Mouse (Mus musculus) hindbrain, embryonic 16.5 days (tissue): ENCODE data around the gene Cel. TPM values are rescaled to one million over a fixed set of nuclear protein-coding genes. Genes with fewer than 3 reads are reported as not detected.

Source experiments
- ATAC-seq: fragments of 200-750 bp; cut with Nextera tagmentation; 2 replicates; pipeline ENCODE4 v1.8.0; 2017; ENCODE audit warnings: moderate TSS enrichment, moderate library complexity
- H3K27ac ChIP-seq: fragments of 300-500 bp; sonication (generic); 2 replicates; pipeline ENCODE4 v1.5.1; 2014; ENCODE audit warnings: low read depth, mild to moderate bottlenecking, control low read depth, low read length, moderate library complexity
- H3K27me3 ChIP-seq: fragments of 300-500 bp; sonication (generic); replicated peaks from 2 replicates; pipeline ENCODE4 v1.6.1; 2014; ENCODE audit warnings: low read length; ENCODE audit not compliant: control insufficient read depth, insufficient read depth
- H3K36me3 ChIP-seq: fragments of 300-500 bp; sonication (generic); 2 replicates; pipeline ENCODE4 v1.6.1; 2014; ENCODE audit warnings: mild to moderate bottlenecking, low read length, moderate library complexity, mixed read lengths; ENCODE audit not compliant: control insufficient read depth, insufficient read depth
- H3K4me1 ChIP-seq: fragments of 300-500 bp; sonication (generic); 2 replicates; pipeline ENCODE4 v1.6.1; 2014; ENCODE audit warnings: low read depth, low read length; ENCODE audit not compliant: control insufficient read depth, insufficient read depth
- H3K4me2 ChIP-seq: fragments of 300-500 bp; sonication (generic); 2 replicates; pipeline ENCODE4 v1.6.1; 2014; ENCODE audit warnings: mild to moderate bottlenecking, low read length, control low read depth, moderate library complexity
- H3K4me3 ChIP-seq: fragments of 300-500 bp; sonication (generic); 2 replicates; pipeline ENCODE4 v1.5.1; 2014; ENCODE audit warnings: mild to moderate bottlenecking, low read length, control low read depth, moderate library complexity
- H3K9ac ChIP-seq: fragments of 300-500 bp; sonication (generic); 2 replicates; pipeline ENCODE4 v1.6.1; 2014; ENCODE audit warnings: low read depth, mild to moderate bottlenecking, control low read depth, low read length, moderate library complexity
- H3K9me3 ChIP-seq: fragments of 300-500 bp; sonication (generic); 2 replicates; pipeline ENCODE4 v1.6.1; 2014; ENCODE audit warnings: mild to moderate bottlenecking, low read length, moderate library complexity; ENCODE audit not compliant: control insufficient read depth
- WGBS: fragments of 180-500 bp; shearing (Covaris S2); extraction: QIAGEN DNeasy Blood & Tissue Kit; methylation state at CpG from one replicate; pipeline ENCODE4 v1.1.7; 2014; 5-methylcytosine and 5-hydroxymethylcytosine counted together
- polyA plus RNA-seq: library from polyadenylated mRNA; unstranded; fragments of >200 nt; fragmentation: Nextera tagmentation; extraction: Ambion mirVana; gene quantifications from 2 replicates; pipeline ENCODE4 v1.2.1, GENCODE M21; 2015

Gene Cel
- polyA plus RNA-seq, 1 experiment from 2014 or later, result not detected

DNA sequence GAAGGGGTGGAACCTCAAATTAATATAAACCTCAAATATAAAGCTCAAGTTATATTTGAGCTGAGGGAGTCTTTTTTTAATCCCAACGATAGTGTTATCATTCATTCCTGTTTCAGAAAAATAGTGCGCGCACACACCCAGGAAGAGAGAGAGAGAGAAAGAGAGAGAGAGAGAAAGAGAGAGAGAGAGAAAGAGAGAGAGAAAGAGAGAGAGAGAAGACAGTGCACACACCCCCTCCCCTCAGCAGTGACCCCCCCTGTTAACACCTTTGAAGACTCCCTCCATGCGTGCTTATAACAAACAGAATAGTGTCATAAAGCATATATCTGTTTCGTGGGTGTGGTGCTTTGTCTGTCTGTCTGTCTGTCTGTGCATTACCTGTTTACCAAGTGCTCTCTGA, 40.3 kb upstream of the Cel start:
- Histone ChIP-seq H3K9ac (no peak overlapping the region), H3K27me3 (no peaks in the 10 kb centered on the region), H3K4me3 (no peak overlapping the region), H3K4me1 (no peaks in the 10 kb centered on the region), H3K4me2 (no peak overlapping the region), H3K27ac (no peak overlapping the region), H3K36me3 (no peaks in the 10 kb centered on the region), H3K9me3 (no peaks in the 10 kb centered on the region)
- 95% methylated on average over 5 of the region's 5 CpGs for WGBS
- ATAC-seq, result no peak

DNA sequence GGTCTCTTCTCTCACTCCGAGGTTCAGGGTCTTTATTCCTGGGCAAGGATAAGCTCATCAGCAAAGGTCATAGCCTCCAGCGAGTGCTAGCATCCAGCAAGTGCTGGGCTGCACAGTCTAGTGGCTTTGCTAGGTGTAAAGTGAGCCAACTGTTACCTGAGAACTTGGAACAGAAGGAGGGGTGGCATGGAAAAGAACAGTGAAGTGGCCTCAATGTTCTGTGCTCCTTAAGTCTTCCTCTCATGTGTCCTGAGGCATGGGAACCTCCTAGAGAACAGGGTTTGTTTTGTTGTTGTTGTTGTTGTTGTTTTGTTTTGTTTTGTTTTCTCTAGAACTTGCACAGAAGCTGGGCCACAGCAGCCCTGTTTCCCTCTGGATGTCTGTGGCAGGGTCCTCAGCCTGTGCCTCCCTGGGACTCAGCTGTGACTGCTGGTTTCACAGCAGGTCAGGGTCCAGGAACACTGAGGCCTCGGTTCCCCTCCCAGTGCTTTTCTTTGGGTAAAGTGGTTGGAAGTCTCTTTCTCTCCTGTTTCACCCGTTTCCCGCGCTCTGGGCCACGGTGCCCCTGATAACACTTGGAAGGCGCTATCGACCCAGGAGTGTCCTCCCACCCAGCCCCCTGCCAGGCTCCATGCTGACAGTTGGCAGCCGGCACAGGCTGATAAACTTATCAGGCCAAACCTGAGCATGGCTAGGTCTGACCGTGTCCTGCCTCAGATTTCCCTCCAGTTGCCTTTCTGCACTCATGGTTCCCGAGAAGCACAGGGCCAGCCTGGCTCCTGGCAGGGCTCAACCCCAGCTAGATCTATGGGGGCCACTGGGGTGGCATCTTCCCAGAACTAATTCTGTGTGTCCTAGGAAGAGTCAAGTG, 38.8 kb upstream of the Cel start:
- 64% methylated on average over 12 of the region's 12 CpGs for WGBS
- Histone ChIP-seq H3K9ac (no peak overlapping the region), H3K27ac (no peak overlapping the region), H3K4me1 (no peaks in the 10 kb centered on the region), H3K27me3 (no peaks in the 10 kb centered on the region), H3K36me3 (no peaks in the 10 kb centered on the region), H3K4me3 (no peak overlapping the region), H3K9me3 (no peaks in the 10 kb centered on the region), H3K4me2 (no peak overlapping the region)
- no peak for ATAC-seq

DNA sequence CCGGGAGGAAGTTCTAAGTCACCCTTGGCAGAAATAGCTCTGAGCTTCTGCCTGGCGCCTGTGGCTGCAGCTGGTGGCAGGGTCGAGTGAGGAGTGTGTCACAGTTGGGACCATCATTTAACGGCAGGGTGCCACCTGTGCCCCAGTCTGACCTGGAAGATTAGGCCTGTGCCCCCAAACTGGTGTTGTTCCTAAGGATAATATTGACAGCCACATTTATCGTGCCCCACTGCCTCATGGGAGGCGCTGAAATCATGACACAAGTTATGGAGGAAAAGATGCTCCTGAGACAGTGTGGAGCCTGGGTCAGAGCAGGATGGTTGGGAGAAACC, 36.3 kb upstream of the Cel start:
- Histone ChIP-seq H3K4me2 (no peak overlapping the region), H3K4me1 (no peaks in the 10 kb centered on the region), H3K36me3 (no peaks in the 10 kb centered on the region), H3K27ac (no peak overlapping the region), H3K27me3 (no peaks in the 10 kb centered on the region), H3K9ac (no peak overlapping the region), H3K9me3 (no peaks in the 10 kb centered on the region), H3K4me3 (no peak overlapping the region)
- ATAC-seq, result no peak
- WGBS, result 79% methylated on average over 6 of the region's 6 CpGs

DNA sequence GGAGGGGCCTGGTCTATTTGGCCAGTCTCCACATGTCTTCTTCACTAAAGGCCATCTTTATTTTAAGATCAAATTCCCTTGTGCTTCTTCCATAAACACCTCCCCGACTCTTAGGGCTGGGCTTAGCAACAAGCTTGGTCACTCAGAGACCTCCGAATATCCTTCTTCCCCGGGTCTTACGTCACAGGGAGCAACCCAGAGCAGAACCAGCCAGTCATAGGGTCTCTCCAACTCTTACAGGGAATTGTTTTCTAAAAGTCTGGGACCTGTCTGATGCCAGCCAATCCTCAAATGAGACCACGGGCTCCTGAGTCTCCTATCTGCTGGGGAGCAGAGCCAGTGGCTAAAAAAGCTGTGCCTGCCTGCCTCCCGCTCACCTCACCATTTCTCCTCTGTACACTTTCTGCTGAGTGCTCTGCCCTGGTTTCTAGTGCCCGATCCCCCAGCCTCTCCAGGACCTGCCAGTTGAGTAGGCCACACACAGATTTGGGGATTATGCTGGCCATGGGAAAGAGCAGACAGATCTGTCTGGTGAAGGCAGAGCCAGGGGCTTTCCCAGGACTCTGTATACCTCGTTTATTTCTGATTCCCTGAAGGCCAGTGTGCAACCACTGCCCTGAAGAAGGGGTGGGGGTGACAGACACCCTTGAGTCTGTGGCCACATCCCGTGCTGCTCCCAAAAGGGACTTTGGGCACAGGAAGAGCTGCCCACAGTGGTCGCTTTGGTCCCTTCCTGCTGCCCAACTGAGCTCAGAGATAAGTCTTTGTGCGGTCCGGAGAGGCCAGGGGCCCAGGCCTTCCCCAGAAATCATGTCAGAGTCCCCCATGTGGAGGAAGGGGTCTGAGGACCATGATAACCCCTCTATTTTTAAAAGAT, 35.7 kb upstream of the Cel start:
- Histone ChIP-seq H3K27ac (no peak overlapping the region), H3K4me2 (no peak overlapping the region), H3K9ac (no peak overlapping the region), H3K27me3 (no peaks in the 10 kb centered on the region), H3K36me3 (no peaks in the 10 kb centered on the region), H3K4me3 (no peak overlapping the region), H3K9me3 (no peaks in the 10 kb centered on the region), H3K4me1 (no peaks in the 10 kb centered on the region)
- ATAC-seq, result no peak
- 74% methylated on average over 12 of the region's 12 CpGs for WGBS

DNA sequence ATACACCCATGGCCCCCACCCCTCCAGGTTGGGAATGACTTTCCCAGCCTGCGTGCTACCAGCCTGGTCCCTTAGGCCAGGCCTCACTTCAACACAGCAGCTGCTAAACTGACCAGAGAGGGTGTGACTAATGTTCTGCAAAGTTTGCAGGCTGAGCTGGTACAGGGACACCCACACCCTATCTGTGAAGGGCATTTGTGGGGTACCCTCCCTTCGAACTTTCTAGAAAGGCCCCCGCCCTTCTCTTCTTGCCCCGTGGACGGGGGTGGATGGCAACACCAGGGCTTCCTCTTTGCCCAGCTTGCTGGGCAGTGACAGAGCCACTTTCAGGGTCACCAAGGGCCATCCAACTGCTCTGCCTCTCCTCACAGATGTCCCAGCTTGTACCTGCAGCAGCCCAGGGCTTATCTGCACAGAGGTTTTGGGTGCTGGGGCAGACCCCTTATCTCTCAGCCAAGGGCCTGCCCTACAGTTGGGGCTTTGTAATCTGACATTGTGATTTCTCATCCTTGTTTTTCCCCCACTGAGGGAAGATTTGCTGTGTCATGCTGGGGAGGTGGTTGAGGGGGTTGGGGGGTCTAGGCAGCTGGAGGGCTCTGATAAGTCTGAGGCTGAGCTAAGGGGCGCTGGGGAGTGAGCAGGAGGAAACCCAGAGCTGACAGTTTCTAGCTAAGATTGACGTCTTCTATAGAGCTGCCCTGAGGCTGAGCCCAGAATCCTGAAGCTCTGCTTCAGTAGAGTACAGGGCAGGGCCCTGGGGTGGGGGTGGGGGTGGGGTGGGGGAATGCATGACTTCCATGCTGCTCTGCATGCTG, 34.7 kb upstream of the Cel start:
- 73% methylated on average over 6 of the region's 7 CpGs for WGBS
- Histone ChIP-seq H3K4me1 (no peaks in the 10 kb centered on the region), H3K9me3 (no peaks in the 10 kb centered on the region), H3K27me3 (no peaks in the 10 kb centered on the region), H3K9ac (no peak overlapping the region), H3K4me3 (no peak overlapping the region), H3K4me2 (no peak overlapping the region), H3K36me3 (no peaks in the 10 kb centered on the region), H3K27ac (no peak overlapping the region)
- no peak for ATAC-seq

DNA sequence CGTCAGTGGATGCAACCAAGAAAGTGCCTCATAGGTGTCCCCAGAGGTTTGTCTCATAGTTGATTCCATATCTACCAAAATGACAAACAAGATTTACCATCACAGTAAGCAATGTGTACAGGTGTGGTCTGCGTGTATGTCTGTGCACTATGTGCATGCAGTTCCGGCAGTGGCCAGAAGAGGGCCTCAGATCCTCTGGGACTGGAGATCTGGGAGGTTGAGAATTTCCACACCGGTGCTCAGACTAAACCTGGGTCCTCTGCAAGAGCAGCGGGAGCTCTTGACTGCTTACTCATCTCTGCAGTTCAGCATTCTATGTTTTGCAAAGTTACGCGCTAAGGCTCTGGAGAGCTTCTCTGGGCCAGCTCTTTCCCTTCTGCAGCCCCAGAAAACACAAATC, 33.8 kb upstream of the Cel start:
- Histone ChIP-seq H3K36me3 (no peaks in the 10 kb centered on the region), H3K27ac (no peak overlapping the region), H3K4me1 (no peaks in the 10 kb centered on the region), H3K27me3 (no peaks in the 10 kb centered on the region), H3K9me3 (no peaks in the 10 kb centered on the region), H3K4me2 (no peak overlapping the region), H3K9ac (no peak overlapping the region), H3K4me3 (no peak overlapping the region)
- no peak for ATAC-seq
- 92% methylated on average over 7 of the region's 7 CpGs for WGBS

DNA sequence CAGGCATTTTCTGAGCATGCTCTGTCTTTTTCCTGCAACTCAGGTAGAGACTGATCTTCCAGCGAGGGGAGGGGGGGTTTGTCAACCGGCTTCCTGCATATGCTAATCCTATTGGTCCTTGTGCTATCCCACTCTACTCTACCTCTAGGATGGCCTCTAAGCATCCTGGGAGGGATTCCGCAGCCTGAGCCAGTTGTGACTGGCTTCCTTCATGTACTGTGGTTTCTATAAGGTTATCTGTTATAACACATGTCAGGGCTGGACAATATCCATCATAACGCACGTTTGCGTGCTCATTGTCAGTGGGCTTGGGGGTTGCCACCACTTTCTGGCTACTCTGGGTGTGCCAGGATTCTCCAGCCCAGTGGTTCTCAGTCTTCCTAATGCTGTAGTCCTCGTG, 32.8 kb upstream of the Cel start:
- Histone ChIP-seq H3K9ac (no peak overlapping the region), H3K36me3 (no peaks in the 10 kb centered on the region), H3K27me3 (no peaks in the 10 kb centered on the region), H3K4me1 (no peaks in the 10 kb centered on the region), H3K4me3 (no peak overlapping the region), H3K9me3 (no peaks in the 10 kb centered on the region), H3K4me2 (no peak overlapping the region), H3K27ac (no peak overlapping the region)
- ATAC-seq, result no peak
- 80% methylated on average over 7 of the region's 7 CpGs for WGBS

DNA sequence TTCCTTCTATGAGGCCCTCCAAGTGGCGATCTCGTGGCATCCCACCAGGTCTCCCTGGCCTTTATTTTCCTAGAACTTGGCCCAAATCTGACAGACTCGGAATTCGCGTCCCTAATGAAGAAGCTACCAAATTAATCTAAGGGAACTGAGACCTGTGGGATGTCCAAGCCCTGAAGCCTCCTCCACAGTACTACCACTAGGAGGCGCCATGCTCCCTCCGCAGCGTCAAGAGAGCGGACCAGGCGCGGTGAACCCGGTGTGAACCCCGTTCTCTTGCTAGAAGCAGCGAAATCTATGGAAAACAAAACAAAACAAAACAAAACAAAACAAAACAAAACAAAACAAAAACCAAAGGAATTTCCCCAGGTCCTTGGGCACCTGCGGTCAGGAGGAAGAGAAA, 29.6 kb upstream of the Cel start:
- H3K4me2 ChIP-seq, result no peak overlapping the region
- no peak overlapping the region for H3K9ac ChIP-seq
- ATAC-seq, result no peak
- H3K36me3 ChIP-seq, result no peaks in the 10 kb centered on the region
- H3K9me3 ChIP-seq, result no peaks in the 10 kb centered on the region
- 8% methylated on average over 15 of the region's 15 CpGs for WGBS
- H3K4me3 ChIP-seq, result no peak overlapping the region
- no peak overlapping the region for H3K27ac ChIP-seq
- H3K4me1 ChIP-seq, result no peaks in the 10 kb centered on the region
- no peaks in the 10 kb centered on the region for H3K27me3 ChIP-seq

DNA sequence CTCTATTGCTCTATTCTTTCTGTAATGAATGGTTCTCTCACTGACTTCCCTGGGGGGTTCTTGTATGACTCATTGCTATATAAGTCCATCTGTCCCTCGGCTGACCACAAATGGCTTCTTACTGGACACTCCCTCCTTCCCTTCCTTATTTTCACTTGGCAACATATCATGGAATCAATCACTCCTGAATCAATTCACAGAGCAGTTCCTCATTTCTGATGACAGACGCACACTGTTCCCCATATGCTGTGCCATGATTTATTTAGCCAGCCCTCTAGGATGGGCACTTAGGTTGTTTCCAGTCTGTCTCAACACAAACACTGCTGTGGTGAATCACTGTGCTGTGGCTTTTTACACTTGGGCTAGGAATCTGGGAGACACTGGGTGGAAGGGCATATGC, 28.3 kb upstream of the Cel start:
- WGBS, result 61% methylated on average over 2 of the region's 2 CpGs
- ATAC-seq, result no peak

More for the DNA sequence above, 28.3 kb upstream of the Cel start:
- Histone ChIP-seq H3K36me3 (no peaks in the 10 kb centered on the region), H3K9ac (no peak overlapping the region), H3K27me3 (no peaks in the 10 kb centered on the region), H3K4me2 (no peak overlapping the region), H3K4me1 (no peaks in the 10 kb centered on the region), H3K9me3 (no peaks in the 10 kb centered on the region), H3K27ac (no peak overlapping the region), H3K4me3 (no peak overlapping the region)
